Mouse (Mus musculus) right cerebral cortex, adult 18-20 months (tissue): ENCODE results near the gene Iqce.

ENCODE experiments used
- DNase-seq: peaks from one replicate; pipeline ENCODE4 v3.0.0; 2022; ENCODE audit warnings: mixed read lengths

Gene Iqce

DNA sequence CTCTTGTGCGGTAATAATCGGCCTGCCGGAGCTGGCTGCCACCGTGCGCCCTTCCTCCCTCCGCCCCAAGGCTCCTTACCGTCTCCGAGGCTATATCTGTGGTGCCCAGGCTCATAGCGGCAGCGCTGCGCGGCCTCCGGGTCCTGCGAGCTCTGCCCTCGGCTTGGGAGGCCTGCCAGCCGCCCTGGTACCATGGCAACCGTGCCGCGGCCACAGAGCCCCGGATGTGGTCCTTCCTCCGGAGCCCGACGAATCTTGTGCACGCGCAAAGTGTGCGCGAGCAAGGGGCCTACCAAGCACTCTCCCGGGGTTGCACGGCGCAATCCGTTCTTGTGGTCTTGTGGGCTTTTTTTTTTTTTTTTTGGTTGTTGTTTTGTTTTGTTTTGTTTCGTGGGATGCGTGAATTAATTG is at the start of gene Iqce:
Gene Iqce (minus strand): TSS at position 276 of the 411 bp plus-strand sequence.
- peak; percentile 95 for DNase-seq

DNA sequence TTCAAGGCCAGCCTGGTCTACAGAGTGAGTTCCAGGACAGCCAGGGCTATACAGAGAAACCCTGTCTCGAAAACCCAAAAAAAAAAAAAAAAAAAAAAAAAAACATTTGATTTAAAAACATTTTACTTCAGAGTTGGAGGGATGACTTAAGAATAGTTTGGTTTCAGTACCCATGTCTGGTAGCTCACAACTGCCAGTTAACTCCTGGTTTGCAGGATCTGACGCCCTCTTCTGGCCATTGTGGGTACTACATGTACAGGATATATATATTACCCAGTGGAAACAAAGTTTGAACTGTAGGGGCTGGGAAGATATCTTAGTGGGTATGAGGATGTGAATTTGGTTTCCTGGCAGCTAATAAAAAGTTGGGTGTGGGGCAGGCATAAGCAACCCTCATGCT is 48.7 kb upstream of the Iqce start:
- DNase-seq: no peak

DNA sequence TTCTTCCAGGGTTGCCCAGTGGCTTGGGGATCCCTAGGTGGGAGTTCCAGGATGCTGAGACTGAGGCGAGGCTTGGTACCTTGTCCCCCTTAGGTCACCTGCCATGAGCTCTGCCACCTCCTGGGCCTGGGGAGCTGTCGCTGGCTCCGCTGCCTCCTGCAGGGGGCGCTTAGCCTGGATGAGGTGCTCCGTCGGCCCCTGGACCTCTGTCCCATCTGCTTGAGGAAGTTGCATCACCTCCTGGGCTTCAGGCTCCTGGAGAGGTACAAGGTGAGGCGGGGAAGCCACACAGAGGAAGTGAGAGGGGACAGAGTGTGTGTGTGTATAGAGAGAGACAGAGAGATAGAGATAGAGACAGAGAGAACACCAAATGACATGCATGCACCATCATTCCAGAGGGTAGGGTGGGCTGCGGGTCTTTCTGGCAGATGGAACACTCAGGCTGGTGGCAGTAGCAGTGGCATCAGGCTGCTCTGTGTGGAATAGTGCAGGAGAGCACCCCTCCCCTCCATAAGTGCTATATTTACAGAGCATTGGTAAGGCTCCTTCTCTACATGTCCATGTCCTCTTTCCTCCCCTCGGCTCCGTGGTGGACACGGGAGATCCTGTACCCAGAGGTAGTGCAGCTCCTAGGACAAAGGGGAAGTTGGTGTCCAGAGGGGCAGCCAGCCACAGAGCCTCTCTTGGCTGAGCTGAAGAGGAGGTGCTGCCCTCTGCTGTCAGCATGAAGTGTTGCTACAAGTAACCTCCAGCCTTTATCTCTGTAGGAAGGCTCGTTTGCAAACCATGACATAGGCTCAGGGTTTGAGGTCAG is 47.1 kb upstream of the Iqce start:
- DNase-seq: peak; percentile 64

DNA sequence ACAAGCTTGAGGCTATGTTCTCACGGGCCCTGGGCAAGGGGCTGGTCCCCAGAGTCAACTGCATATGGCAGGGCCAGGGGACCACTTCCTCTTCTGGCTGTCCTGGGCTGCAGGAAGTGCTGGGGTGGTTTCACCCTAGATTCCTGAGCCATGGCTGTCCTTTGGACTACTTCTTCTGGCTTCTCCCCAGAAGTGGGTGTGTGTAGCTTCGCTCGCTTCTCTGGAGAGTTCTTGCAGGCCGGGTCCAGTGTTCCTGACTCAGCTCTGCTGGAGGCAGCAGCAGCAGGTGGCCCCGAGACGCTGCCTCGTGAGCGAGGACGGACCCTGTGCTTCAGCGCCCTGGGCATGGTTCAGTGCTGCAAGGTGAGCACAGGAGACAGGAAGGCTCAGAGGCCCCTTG is 46.2 kb upstream of the Iqce start:
- DNase-seq: no peak

DNA sequence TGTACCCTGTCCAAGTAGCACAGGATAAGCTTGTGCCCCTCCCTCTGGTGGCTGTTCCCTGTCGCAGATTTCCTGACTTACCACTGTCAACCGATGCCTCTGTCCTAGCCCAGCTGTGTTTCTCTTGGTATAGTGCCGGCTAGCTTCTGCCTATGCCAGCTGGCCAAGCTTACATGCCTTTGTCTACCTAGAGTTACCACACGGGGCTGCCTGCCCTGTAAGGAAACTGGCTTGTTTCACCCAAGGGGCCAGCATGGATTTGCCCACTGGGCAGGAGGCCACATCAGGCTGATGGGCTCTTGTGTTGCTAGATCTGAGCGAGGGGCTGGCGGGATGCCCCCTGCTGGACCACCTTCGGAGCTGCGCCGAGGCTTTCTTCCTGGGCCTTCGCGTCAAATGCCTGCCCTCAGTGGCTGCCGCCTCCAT is 41.5 kb upstream of the Iqce start:
- DNase-seq: no peak

DNA sequence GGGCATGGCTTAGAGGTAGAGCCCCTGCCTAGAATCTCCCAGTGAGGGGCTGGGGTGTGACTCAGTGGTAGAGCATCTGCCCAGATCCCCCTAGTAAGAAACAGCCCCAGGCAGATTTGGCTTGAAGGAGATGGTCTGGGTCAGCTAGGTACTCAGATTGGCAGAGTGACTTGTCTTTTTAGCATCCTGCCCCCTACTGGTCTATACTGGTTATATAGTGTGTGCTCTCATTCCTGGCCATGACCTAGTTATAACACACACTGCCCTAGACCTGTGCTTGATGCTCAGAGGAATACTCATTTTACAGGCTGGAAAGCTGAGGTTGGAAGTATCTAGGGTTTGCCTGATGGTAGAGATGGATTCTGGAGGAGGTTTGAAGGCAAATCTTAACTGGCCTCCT is 39.7 kb upstream of the Iqce start:
- no peak for DNase-seq

DNA sequence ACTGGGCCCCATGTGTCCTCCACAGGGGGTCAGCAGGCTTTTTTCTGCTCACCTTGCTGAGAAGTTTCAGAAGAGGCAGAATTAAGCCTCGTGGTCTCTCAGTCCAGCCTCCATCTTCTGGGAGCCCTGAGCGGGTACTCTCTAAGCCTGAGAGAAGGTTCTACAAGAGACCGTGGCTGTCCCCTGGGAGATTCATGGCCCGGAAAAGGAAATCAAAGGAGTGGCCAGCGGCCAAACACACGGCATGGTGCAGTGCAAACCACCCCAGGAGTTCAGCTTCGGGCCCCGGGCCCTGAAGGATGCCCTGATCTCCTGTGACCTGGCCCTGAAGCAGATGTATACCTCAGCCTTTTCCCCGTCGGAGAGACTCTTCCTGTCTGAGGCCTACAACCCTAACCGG is 38.9 kb upstream of the Iqce start:
- DNase-seq: no peak

DNA sequence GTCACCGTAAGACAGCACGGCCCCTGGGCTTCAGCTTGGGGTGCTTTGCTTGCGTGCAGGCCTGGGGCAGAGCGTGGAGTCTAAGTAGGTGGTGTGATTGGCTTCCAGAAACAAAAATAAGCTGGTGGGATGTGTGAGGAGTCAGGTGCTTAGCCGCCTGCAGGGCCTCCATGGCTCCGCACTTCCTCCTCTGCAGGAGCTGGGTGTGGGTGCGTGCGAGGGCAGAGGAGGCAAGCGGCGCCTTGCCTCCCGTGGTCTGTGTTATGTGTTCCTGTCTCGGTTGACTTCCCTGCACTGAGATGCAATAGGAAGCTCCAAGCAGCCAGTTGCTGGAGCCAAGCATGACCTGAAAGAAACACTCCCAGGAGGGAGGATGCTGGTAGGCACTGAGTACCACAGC is 37.6 kb upstream of the Iqce start:
- peak; percentile 71 for DNase-seq

DNA sequence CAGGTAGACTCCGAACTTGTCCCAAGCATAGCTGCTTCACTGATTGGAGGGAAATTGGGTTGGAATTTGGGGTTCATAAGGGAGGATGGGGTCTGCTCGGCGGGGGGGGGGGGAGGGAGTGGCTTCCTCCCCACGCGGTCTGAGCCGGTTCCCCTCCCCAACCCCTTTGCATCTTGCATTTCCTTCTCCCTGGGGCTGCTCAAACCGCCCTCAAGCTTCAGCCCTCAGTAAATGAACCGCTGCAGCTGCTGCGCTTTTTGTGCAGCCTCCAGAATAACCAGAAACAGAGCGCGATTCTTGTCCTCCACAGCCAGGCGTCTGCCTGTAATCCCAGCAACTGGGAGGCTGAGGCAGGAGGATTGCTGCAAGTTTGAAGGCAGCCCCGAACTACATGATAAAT is 34.0 kb upstream of the Iqce start:
- no peak for DNase-seq

DNA sequence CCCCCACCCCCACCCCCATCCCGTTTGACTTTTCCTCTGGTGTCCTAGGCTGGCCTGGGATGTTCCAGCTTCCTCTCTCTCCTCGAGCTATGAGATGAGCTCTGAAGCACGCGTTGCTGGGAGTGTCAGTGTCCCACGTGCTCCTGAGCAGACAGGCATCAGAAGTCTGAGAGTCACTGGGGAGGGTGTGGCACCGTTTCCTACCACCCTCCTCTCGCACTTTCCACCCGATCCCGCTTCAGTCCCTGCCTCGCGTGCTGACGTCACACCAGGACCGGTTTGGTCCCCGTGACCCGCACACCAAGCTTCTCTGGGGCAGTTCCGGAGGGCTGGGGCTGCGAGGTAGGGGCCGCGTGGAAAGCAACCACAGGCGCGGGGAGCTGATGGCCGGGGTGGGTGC is 33.1 kb upstream of the Iqce start:
- peak; percentile 46 for DNase-seq

DNA sequence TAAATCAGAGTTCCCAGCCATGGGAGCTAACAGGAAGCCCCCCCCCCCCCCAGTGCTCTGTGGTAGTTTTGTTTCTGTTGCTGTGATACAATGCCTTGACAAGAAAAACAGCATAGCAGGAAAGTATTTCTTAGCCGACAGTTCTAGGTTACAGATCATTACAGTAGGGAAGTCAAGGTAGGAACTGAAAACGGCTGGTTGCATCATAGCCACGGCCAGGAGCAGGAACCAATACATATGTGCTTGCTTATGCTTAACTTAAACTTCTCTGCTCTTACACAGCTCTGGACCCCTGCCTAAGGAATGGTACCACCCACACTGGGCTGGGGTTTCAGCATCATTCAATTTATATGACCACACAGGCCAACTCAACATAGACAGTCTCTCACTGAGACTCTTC is 31.2 kb upstream of the Iqce start:
- no peak for DNase-seq

DNA sequence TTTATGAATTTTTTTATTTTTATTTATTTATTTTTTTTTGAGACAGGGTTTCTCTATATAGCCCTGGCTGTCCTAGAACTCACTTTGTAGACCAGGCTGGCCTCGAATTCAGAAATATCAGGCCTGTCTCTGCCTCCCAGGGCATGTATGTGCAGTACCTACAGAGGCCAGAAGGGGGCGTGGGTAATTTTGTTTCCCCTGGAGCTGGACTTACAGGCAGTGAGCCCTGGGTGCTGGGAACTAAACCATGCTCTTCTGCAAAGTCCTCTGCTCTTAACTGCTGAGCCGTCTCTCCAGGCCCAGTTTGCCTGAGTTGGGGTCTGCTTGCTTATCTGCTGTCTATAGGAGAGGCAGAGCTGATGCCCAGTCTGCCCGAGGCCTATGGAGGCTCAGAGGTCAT is 30.0 kb upstream of the Iqce start:
- no peak for DNase-seq

DNA sequence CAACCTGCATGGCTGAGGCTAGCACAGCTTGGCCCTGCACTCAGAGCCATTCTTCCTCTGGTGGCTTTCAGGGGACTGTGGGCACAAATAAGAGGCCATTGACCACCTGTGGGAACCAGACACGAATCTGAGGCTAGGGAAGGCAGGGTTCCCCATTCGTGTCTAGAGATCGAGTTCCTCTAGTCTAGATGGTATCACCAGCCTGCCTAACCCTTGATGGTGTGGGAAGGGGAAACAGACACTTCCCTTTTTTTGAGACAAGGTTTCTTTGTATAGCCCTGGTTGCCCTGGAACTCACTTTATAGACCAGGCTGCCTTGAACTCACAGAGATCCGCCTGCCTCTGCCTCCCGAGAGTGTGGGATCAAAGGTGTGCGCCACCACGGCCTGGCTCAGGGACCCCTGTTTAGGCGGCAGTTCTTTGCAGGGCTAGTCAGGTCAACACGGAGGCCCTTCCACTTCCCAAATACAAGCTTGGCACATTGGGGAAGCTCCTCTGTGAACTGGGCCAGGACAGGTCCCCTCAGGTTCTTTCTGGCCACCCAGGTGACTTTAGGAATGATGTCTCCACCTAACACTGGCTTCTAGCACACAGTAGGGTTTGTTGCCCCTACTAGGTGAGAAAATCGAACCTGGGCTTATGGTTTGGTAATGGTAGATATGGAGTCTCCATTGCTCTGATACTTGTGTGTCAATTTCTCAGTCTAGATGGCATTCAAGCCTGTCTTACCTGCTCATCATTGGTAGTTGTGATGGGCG is 29.0 kb upstream of the Iqce start:
- DNase-seq: no peak

DNA sequence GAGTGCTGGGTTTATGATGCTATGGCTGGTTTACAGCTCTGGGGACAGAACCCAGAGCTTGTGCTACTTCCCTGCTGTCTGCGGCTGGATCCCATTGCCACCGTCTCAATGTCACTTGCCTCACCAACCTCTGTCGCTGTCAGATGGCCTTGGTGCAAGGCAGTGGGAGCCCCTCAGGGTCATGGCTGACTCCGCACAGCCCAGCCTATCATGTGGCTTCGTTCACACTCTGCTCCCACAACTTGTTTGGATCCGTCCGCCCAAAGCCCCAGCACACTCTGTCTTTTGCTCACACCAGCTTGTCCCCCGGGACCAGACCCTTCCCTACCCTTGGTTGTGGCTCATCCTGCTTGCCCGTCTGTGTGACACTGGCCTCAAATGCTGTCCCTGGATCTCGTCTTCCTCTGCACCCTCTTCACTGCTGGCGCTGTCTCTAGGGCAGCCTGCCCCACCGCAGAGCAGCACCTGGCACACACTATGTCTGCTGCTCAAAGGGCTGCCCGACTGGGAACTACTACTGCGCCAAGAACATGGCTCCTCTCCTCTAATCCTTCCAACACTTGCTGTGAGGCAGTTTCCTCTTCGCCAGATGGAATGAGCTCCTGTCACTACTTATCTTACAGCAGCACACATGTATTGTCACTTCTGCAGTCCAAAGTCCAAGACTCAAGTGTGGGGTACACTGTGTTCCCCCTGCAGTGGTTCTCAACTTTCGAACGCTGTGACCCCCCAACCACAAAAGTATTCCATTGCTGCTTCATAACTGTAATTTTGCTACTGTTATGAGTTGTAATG is 25.0 kb upstream of the Iqce start:
- DNase-seq: no peak

DNA sequence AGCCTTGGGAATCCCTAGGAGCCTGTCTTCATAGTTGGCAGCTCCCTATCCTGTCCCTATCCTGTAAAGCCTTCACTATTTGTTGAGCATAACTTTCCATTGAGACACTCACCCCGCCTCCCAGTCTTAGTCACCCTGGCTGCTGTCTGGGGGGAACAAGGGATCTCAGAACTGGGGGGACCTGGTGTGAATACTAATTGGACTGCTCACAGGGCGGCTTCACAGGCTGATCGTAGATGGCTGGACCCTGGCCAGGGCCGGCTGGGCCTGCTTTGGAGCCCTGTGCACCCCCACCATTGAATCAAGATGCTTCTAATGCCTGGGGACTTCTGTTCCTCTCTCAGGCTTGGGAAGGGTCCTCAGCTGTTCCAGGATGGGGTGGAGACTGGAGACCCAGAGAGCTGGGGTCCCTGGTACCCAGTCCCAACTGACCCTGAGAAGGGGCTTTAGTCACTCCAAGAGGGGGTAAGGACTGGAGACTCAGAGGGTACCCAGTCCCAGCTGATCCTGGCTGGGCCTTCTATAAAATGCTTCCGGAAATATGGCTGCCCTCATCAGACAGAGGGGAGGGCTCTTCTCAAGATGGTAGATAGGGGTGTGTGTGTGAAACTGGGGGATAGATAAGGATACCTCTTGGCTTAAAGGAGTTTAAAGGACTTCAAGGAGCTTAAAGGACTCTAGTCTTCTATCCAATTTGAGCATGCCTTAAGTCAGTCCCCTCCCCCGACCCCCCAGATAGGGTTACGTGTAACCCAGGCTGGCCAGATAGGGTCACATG is 24.1 kb upstream of the Iqce start:
- DNase-seq: peak; percentile 47

DNA sequence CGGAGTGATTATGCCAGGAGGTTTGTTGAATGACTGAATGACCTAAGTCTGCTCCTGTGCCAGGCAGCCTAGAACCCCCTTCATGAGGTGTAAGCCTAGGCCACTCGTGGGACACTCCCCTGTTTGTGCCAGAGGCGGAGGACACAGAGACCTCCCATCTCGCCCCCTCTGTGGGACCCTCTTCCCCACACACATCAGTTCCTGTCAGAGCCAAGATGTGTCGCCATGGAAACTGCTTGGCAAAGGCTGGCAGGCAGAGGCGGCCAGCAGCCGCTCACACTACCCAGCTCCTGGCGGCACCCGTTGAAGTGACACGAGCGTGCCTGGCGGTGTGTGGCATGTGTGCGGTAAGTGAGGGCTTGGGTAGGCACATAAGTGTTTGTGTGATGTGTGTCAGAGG is 21.6 kb upstream of the Iqce start, which contains the start of gene Amz1:
Gene Amz1 (plus strand): TSS at position 306 of the 400 bp plus-strand sequence.
- DNase-seq: peak; percentile 78

DNA sequence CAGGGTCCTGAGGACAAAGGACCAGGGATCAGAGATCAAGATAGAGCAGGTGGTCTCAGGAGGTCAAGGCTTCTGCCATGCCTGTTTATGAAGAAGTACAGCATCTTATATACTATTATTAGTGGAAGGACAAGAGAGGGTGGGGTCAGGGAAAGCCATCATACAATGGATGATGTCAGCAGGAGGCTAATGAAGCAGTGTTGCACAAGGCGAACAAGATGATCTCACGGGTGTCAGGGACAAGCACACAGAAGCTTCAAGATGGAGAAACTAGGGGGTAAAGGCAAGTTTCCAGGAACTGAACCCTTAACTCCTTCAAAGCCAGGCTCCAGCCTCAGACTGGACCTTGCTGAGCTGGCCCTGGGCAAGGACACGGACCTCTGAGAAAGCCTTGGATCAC is 19.9 kb upstream of the Iqce start:
- DNase-seq: no peak

DNA sequence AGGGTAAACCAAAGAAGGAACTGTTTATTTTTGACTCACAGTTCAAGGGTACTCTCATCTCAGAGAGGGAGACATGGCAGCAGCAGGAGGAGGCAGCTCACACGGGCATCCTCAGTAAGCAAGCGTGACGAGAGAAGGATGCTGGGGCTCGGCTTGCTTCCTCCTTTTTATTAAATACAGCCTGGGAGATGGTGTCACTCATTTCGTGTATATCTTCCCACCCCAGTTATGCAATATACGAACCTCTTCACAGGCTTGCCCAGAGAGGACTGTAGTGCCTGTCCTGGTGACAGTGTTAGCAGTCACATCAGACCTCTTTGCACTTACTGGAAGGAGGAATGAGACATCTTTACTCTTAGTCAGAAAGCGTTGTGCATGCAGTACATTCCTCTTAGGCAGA is 18.6 kb upstream of the Iqce start:
- DNase-seq: no peak

DNA sequence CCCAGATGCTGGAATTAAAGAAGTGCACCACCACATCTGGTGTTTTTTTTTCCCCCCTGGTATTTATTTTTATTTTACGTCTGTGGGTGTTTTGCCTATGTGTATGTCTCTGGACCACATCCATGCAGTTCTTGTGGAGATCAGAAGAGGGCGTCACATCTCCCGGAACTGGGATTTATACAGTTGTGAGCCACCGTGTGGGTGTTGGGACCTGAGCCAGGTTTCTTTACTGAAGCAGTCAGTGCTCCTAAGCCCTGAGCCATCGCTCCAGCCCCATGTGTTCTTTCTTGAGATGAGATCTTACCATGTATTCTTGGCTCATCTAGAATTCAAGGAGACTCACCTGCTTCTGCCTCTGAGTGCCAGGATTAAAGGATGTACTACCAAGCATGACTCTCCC is 8.9 kb upstream of the Iqce start:
- no peak for DNase-seq

DNA sequence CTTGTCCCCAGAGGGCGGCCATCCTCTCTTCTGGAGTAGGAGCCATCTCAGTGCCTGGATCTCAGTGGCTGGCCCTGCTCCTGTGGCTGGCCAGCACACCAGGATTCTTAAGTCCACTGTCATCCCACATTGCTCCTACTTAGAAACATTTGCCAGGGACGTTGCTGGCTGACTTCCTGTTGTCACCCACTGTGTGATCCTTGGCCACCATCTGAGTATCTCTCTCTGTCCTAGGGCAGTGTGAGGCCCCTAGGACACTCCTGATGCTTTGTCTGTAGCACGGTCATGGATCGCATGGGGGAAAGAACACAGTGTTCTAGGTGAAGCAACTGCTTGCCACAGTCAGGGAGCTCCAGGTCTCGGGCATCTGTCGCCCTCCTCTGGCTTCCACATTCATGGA is 8.1 kb upstream of the Iqce start:
- DNase-seq: no peak

DNA sequence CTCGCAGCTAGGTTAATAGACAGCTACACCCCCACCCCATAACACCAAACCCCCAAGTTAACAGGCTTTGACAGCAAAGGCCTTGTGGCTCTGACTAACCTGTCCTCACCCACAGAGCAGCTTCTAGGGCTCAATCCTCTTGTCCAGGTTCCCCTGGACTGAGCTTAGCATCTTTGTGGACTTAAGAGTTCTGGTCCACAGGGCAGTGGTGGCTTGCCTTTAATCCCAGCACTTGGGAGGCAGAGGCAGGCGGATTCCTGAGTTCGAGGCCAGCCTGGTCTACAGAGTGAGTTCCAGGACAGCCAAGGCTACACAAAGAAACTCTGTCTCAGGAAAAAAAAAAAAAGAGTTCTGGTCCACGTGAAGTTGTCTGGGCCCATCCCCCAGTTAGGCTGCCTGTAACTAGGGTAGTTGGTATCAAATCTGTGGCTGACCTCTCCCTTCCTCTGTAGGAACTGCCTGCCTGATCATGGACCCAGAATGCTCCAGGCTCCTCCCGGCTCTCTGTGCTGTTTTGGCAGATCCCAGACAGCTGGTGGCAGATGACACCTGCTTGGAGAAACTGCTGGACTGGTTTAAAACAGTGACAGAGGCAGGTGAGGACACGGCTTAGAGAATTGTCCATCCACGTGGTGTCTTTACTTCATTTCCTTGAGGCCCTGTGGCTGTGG is 3.5 kb upstream of the Iqce start:
- no peak for DNase-seq
